Mouse (Mus musculus) left cerebral cortex, adult 18-20 months (tissue): ENCODE results near the gene Gm20431. TPM values are rescaled to one million over a fixed set of nuclear protein-coding genes. Genes with fewer than 3 reads are reported as not detected.
"Not testable (repeated sequence)": the region's sequence is repeated elsewhere in the genome, so short reads cannot be mapped to it uniquely, and the experiment has no call there.

ENCODE experiments used
- DNase-seq, 2 experiments: peaks; one replicate each; pipeline ENCODE4 v3.0.0; 2021 to 2022; ENCODE audit warnings: low spot score in 2 of 2, mixed read lengths in 1 of 2
- total RNA-seq, 2 experiments: library from RNA; stranded (reverse); gene quantifications; 2 replicates each; pipeline ENCODE4 v1.2.3; 2021

The Gm20431 gene
- total RNA-seq, 2 experiments from 2014 or later = 32.2 to 33.5 TPM

GRCm38 (mm10) chr2:167660611-167660971, 705 bp downstream of the Gm20431 start:
- no peak for DNase-seq

- peak; percentile 40 to 46 for DNase-seq
These were observed 1.3 kb downstream of the Gm20431 start for GRCm38 (mm10) chr2:167659847-167660610.

DNA sequence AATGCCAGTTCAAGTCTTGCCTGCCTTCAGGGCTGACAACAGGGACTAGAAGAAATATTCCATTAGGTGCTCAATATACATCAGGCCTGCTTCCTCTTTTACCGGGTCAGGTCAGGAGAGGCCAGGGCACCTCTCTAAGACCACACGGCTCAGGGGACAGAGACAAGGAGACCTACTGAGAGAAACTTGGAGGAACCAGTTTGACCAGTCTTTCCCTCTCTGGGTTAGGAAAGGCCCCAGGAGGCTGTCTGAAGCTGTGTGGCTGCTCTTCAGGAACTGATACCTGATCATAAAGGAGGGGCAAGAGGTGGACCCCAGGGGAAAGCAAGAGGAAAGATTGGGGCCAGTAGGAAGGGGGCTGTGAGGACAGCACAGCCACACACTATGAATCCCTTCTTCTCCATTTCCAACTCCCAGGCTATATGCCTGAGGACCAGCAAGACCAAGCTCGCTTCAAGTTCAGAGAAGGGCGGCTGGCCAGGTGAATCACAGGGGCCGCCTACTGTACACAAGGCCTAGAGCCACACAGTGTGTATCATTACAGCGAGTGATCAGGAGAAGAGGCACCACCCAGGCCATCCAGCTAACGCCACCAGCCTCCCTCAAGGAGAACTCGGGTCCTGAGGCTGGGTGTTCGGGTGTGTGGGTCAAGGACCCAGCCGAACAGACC, 2.0 kb downstream of the Gm20431 start:
- DNase-seq = no peak

DNA sequence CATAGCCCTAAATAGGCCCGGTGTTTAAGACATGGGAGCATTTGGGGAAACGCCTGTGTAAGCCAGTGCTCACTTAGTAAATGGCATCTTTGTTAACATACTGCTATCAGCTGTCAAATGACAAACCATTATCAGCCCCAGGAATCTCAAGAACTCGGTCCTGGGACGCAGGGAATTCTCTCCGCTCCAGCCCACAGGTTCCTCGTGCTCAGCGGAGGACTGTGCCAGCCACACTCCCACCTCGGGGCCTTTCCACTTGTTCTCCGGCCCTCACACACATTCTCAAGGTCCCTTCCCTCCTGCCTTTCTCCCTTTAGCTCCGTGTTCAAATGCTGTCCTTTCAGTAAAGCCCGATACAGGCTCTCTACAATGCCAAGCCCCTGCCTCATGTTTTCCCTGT, 2.6 kb downstream of the Gm20431 start:
- DNase-seq = no peak

DNA sequence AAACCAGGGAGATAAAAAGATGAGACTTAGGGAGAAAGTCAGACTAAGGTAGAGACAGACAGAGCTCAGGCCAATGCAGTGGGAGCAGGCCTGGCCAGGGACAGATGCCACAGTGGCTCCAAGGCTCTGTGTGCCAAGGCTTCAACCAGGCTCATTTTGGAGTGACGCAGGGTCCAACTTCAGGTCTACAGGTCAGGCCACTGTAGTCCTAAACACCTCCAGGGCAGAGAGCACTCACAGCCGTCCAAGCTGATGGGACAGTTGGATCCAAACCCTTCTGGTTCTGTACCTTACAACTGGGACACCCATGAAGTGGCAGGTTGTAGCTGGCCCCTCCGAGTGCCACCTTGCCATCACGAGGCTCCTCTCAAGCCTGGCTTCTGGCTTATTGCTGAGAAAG, 3.3 kb downstream of the Gm20431 start:
- DNase-seq = no peak

GRCm38 (mm10) chr2:167656629-167657478, 4.4 kb downstream of the Gm20431 start:
- no peak for DNase-seq

- no peak for DNase-seq
These were observed 6.2 kb downstream of the Gm20431 start for GRCm38 (mm10) chr2:167654911-167655600.

- DNase-seq = no peak
These were observed 8.6 kb downstream of the Gm20431 start for GRCm38 (mm10) chr2:167652694-167653093.

DNA sequence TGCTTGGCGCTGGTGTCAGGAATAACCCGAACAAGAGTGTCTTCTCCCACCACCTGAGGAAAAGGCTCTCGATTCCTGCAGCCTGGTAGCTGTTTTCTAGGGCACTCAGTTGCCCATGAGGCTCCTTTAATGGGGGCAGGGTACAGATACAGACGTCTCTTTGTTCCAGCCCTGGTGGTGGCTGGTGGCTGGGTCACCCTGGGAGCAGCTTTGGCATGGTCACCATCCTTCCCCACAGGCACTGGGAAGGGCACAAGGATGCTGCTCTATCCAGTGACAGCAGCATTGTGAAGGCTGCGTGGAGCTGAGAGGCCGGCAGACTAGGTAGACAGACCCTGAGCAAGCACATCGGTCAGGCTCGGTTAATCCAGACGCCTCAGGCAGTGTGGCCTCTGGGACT, 9.7 kb downstream of the Gm20431 start:
- DNase-seq = no peak

- no peak for DNase-seq
These were observed 11.8 kb downstream of the Gm20431 start for GRCm38 (mm10) chr2:167649290-167650032.

GRCm38 (mm10) chr2:167646411-167646810, 14.9 kb downstream of the Gm20431 start:
- no peak for DNase-seq

GRCm38 (mm10) chr2:167643356-167644052, 17.8 kb downstream of the Gm20431 start:
- DNase-seq = not testable (repeated sequence)

DNA sequence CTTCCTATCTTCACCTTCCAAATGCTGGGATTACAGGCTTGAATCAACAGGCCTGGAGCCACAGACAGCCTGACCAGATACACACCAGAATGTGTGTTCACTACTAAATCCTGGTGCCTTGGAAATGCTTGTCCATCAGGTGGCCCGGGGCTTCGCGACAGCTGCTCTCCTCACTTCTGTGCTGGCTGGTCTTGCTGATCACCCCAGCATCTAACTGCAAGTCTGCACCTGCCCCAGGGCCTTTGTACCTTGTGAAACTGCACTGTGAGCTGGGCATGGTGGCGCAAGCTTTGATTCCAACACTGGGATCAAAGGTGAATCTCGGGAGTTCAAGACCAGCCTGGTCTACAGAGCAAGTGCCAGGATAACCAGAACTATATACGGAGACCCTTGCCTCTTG, 19.1 kb downstream of the Gm20431 start:
- no peak for DNase-seq

DNA sequence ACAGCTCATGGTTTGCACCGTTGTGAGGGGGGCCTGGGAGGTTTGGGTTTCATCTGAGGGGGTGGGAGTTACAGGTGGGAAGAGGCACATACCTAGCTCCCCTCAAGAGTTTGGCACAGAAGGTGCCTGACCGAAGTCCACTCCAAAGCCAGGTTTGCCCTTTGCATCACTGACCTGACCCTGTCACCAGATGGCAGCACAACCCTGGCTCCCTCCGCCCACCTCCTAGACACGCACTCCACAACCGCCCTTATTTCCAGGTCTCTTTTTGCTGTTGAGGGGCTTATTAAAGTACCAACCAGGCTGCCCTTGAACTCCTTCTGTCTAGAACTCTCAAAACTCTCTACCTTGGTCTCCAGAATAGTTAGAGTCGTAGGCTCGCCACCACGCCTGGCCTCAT, 20.0 kb downstream of the Gm20431 start:
- no peak for DNase-seq

DNA sequence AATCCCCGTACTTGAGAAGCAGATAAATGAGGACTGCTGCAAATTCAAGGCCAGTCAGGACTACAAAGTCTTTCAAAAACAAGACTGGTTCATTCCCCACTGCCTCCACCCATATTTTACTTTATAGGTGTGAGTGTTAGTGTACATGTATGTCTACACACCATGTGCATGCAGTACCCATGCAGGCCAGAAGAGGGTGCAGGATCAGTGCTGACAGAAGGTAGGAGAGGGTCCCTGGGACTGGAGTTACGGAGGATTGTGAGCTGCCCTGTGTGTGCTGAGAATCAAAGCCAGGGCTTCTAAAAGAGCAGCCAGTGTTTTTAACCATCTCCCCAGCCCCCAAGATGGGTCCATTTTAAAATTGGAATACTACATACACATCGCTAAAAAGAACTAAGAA, 21.0 kb downstream of the Gm20431 start:
- no peak for DNase-seq

- no peak for DNase-seq
These were observed 26.3 kb downstream of the Gm20431 start for GRCm38 (mm10) chr2:167634865-167635512.

DNA sequence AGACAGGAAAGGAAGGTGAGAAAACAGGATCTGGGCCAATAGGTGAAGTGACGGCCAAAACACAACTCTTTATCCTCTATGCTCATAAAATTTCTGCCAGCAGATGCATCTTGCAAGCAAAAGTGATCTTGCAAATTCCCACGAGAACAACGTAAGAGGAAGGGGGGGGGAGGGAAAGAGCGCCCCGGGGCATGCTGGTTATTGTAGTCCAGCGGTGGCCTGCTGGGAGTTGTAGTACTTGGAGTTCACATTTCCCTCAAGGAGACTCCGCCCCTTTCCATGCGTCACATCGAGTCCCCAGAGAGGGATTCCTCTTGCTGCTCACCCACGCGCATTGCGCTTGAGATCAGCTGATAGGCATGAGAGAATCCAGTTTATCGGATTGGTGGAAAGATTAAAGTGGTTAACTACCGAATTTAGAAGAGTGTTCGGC, 26.9 kb downstream of the Gm20431 start:
- peak; percentile 97 to 98 for DNase-seq

- no peak for DNase-seq
These were observed 27.8 kb downstream of the Gm20431 start for GRCm38 (mm10) chr2:167633537-167633872.

DNA sequence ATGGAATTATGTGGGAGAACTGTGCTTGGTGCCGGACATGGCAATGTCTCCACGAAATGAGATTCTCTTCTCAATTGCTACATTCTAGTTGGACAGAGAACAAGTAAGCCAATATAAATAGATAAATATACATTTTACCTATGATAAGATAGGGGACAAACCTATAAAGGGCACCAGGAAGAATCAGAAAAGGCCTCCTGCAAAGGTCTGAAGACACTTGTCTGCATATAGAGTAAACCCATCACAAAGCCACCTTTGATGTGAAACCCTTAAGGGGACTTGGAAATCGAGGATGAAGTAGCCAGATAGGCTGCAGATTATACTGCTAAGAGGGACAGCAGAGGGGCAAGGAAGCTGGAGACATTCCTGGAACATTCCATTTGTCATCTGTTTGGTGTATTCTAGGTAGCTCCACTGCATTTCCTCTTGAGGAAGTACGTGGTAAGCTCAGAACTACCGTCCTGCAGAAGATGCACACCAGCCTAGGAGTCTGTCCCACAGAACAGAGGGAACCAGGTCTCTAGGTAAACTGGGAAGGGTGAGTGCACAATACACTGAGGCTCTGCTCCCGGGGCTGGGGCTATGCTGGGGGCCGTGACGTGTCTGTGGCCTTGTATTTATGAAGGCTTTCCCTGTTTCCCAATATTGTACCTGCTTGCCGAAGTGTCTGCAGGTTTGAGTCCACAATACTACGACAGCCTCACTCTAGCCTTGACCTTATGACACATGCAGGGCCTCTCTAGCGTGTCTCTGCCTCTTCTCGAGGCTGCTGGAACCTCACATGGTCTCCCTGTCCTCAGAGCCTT, 28.4 kb downstream of the Gm20431 start:
- DNase-seq = no peak
